Mouse (Mus musculus) intestine, postnatal 0 days (tissue): ENCODE measurements around the gene Gm3259. TPM values are rescaled to one million over a fixed set of nuclear protein-coding genes. Genes with fewer than 3 reads are reported as not detected.
"Not testable (repeated sequence)": the region's sequence is repeated elsewhere in the genome, so short reads cannot be mapped to it uniquely, and the experiment has no call there.

ENCODE experiments used
- ATAC-seq: fragments of 200-750 bp; cut with Nextera tagmentation; 2 replicates; pipeline ENCODE4 v1.8.0; 2017; ENCODE audit warnings: mild to moderate bottlenecking, moderate TSS enrichment, moderate library complexity
- H3K27ac ChIP-seq: fragments of 300-500 bp; sonication (generic); 2 replicates; pipeline ENCODE4 v1.5.1; 2014; ENCODE audit warnings: mild to moderate bottlenecking, low read depth, low read length, moderate library complexity
- H3K27me3 ChIP-seq: fragments of 300-500 bp; sonication (generic); replicated peaks from 2 replicates; pipeline ENCODE4 v1.6.1; 2014; ENCODE audit warnings: low read length, mixed read lengths; ENCODE audit not compliant: control insufficient read depth, insufficient read depth
- H3K36me3 ChIP-seq: fragments of 300-500 bp; sonication (generic); 2 replicates; pipeline ENCODE4 v1.6.1; 2014; ENCODE audit warnings: mild to moderate bottlenecking, moderate library complexity; ENCODE audit not compliant: control insufficient read depth, insufficient read depth
- H3K4me1 ChIP-seq: fragments of 300-500 bp; sonication (generic); replicated peaks from 2 replicates; pipeline ENCODE4 v1.6.1; 2014; ENCODE audit warnings: antibody characterized with exemption, low read length, mixed read lengths; ENCODE audit not compliant: control insufficient read depth, insufficient read depth
- H3K4me2 ChIP-seq: fragments of 300-500 bp; sonication (generic); replicated peaks from 2 replicates; pipeline ENCODE4 v1.6.1; 2014; ENCODE audit warnings: low read depth, mild to moderate bottlenecking, moderate library complexity
- H3K4me3 ChIP-seq: fragments of 300-500 bp; sonication (generic); 2 replicates; pipeline ENCODE4 v1.5.1; 2014; ENCODE audit warnings: low read depth, low read length
- H3K9ac ChIP-seq: fragments of 300-500 bp; sonication (generic); 2 replicates; pipeline ENCODE4 v1.6.1; 2014; ENCODE audit warnings: mild to moderate bottlenecking, low read depth, low read length
- H3K9me3 ChIP-seq: fragments of 300-500 bp; sonication (generic); 2 replicates; pipeline ENCODE4 v1.6.1; 2016; ENCODE audit warnings: mixed run types; ENCODE audit not compliant: control insufficient read depth
- WGBS: fragments of 180-500 bp; shearing (Covaris S2); extraction: QIAGEN DNeasy Blood & Tissue Kit; methylation state at CpG from one replicate; pipeline ENCODE4 v1.1.7; 2014; 5-methylcytosine and 5-hydroxymethylcytosine counted together
- polyA plus RNA-seq: library from polyadenylated mRNA; unstranded; fragments of >200 nt; fragmentation: Nextera tagmentation; extraction: Ambion mirVana; gene quantifications from 2 replicates; pipeline ENCODE4 v1.2.1, GENCODE M21; 2015

Gm3259 gene
- polyA plus RNA-seq: not detected in 2 replicates

DNA sequence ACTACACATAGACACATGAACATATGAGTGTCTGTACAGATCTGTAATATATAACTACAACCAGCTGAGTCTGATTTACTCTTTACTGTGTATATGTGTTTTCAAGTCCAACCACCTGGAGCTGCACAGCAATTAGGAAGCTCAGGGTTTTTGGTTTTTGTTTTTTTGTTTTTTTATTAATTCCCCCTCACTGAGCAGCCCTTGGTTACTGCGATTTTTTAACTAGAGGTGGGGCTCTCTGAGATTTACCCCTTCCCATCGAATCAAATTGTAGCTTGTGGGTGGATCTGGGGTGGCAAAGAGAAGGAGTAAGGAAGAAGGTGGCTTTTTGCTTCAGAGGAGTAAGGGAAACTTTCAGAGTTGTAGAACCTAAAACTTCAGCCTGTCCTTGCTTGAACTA is at the start of gene Gm3259:
Gm3259 (plus strand) TSS at position 301 of the 400 bp plus-strand sequence.
- H3K27ac ChIP-seq, H3K36me3 ChIP-seq, ATAC-seq, H3K9me3 ChIP-seq, H3K4me1 ChIP-seq, H3K27me3 ChIP-seq, H3K9ac ChIP-seq, H3K4me3 ChIP-seq, H3K4me2 ChIP-seq: not testable (repeated sequence)
- WGBS: 34% methylated on average over 2 of the region's 2 CpGs

DNA sequence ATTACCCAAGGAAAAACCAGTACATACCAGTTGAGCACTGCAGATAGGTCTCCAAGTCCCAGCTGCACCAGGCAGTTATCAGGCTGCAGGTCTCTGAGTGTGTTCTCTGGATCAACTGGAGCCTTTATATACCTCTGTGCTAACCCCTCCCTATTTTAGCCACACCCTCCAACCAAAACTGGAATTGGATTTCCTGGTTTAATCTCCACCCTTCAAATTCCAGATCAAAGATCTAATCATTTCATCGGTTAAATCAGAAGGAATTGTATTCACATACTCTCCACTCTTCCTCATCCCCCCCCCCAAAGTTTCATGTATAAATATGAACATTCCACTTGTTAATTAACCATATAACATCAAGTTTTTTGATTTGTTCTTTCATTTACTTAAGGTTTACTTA is 33.0 kb upstream of the Gm3259 start, which contains the start of gene Gm10424:
Gm10424 (minus strand) TSS at position 101 of the 400 bp plus-strand sequence.
- H3K9me3 ChIP-seq, H3K36me3 ChIP-seq, H3K27me3 ChIP-seq, H3K4me3 ChIP-seq, H3K4me2 ChIP-seq, ATAC-seq, H3K27ac ChIP-seq, H3K9ac ChIP-seq, H3K4me1 ChIP-seq: not testable (repeated sequence)
- WGBS: no CpG with 5 or more reads among the region's 1 CpGs

Other genes starting within 250 kb of the Gm3259 start
- not detected in 2 replicates for gene Gm7942, start 199.0 kb upstream of the Gm3259 start, polyA plus RNA-seq
- not detected in 2 replicates for gene Gm16513, start 123.3 kb upstream of the Gm3259 start, polyA plus RNA-seq
- not detected in 2 replicates for gene Gm10424, start 33.1 kb upstream of the Gm3259 start, polyA plus RNA-seq
- gene D5Ertd577e, start 150.9 kb downstream of the Gm3259 start, polyA plus RNA-seq: not detected in 2 replicates
- gene Gm3286, start 204.8 kb downstream of the Gm3259 start, polyA plus RNA-seq: not detected in 2 replicates